Mouse (Mus musculus) ES-Bruce4 (cell line): ENCODE measurements around the gene Fbxl18. TPM values are rescaled to one million over a fixed set of nuclear protein-coding genes. Genes with fewer than 3 reads are reported as not detected.
A peak's percentile ranks its signal among the peaks of the same experiment; 100 is the strongest.

Experiments
- H3K27ac ChIP-seq: 2 replicates; pipeline ENCODE4 v1.5.1; 2012; ENCODE audit warnings: low read length, inconsistent platforms; ENCODE audit not compliant: insufficient read depth
- H3K27me3 ChIP-seq: 2 replicates; pipeline ENCODE4 v1.6.1; 2012; ENCODE audit warnings: mild to moderate bottlenecking, low read length, inconsistent platforms; ENCODE audit not compliant: control insufficient read depth, poor library complexity, insufficient read depth, severe bottlenecking
- H3K36me3 ChIP-seq: 2 replicates; pipeline ENCODE4 v1.6.1; 2012; ENCODE audit warnings: inconsistent platforms, mild to moderate bottlenecking, low read length, moderate library complexity; ENCODE audit not compliant: control insufficient read depth, poor library complexity, insufficient read depth, severe bottlenecking
- H3K4me1 ChIP-seq: one replicate; pipeline ENCODE4 v1.8.1; 2011; ENCODE audit warnings: low read length; ENCODE audit not compliant: control insufficient read depth, insufficient read depth
- H3K4me3 ChIP-seq: 2 replicates; pipeline ENCODE4 v1.5.1; 2011; ENCODE audit warnings: low read depth, mild to moderate bottlenecking, low read length
- H3K9ac ChIP-seq: 2 replicates; pipeline ENCODE4 v1.6.1; 2012; ENCODE audit warnings: low read depth, mild to moderate bottlenecking, inconsistent platforms; ENCODE audit not compliant: poor library complexity, severe bottlenecking
- H3K9me3 ChIP-seq: replicated peaks from 2 replicates; pipeline ENCODE4 v1.6.1; 2012; ENCODE audit warnings: mild to moderate bottlenecking, low read length, inconsistent platforms; ENCODE audit not compliant: control insufficient read depth, poor library complexity, insufficient read depth, severe bottlenecking
- CTCF ChIP-seq: IDR thresholded peaks from one replicate; pipeline ENCODE4 v1.8.1; 2011; ENCODE audit warnings: low read depth, low read length
- EP300 ChIP-seq: IDR thresholded peaks from 2 replicates; pipeline ENCODE4 v1.6.1; 2011; ENCODE audit warnings: low read depth, low read length; ENCODE audit not compliant: insufficient read depth
- POLR2A ChIP-seq: IDR thresholded peaks from one replicate; pipeline ENCODE4 v1.8.1; 2011; ENCODE audit warnings: low read length; ENCODE audit not compliant: insufficient read depth
- polyA plus RNA-seq: library from polyadenylated mRNA; stranded (reverse); fragments of >200 nt; gene quantifications from 2 replicates; pipeline ENCODE4 v1.2.4, GENCODE M21; 2011; ENCODE audit warnings: low read depth; ENCODE audit not compliant: missing spikeins, insufficient read depth, insufficient read length

Gene Fbxl18
- polyA plus RNA-seq, 1 experiment: 19.3 TPM

DNA sequence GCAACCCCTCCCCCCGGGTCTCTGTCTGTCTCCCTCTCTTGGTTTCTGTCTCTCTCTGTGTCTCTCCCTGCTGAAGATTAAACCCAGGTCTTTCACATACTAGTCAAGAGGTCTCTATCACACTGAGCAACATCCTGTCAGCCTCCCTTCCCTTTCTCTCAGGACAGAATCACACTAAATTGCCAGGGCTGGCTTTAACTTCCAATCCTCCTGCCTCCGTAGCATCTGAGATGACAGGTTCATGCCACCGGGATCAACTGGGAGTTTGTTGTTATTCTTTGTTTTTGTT lies 31.7 kb upstream of the Fbxl18 start:
- Histone ChIP-seq H3K27me3 (no peaks in the 10 kb centered on the region), H3K27ac (peak overlapping the region; percentile 82), H3K9me3 (no peaks in the 10 kb centered on the region), H3K9ac (peak overlapping the region; percentile 43), H3K4me3 (no peak overlapping the region), H3K36me3 (no peaks in the 10 kb centered on the region), H3K4me1 (peaks cover 17% of the 10 kb centered on the region)
- TF ChIP-seq CTCF (no peak), POLR2A (no peak), EP300 (no peak)

DNA sequence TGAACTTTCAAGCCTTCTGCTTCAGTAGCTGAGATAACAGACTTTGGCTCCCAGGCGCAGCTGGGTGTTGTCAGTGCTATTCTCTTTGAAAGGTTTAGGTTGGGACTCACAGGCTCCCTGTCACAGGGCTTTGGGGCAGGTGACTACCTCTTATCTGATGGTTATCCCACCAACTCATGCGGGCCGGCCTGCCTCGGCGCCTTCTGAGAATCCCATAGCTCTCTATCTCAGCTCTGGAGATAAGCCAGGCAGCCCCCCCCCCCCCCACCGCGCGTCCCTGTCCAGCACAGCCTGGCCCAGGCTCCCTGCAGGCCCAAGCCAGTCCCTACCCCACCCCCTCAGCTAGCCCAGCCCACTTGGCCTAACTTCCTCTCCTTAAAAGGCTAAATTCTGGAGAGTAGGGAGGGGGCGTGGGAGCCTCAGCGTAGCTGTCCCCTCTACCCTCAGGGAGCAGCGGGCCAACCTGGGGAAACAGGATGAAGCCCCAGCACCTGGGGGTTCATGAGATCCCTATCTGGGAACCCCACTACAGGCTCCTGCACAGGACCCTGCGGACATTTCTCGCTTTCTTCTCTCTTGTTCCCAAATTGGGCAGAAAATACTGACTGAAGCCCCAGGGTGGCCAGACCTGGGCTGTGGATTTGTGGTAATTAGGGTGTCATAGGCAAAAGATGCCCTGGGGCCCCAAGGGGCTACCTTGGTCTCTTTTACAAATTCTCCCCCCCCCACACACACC lies 31.2 kb upstream of the Fbxl18 start:
- peaks cover 15% of the 10 kb centered on the region for H3K4me1 ChIP-seq
- H3K4me3 ChIP-seq: no peak overlapping the region
- no peaks in the 10 kb centered on the region for H3K9me3 ChIP-seq
- no peaks in the 10 kb centered on the region for H3K36me3 ChIP-seq
- no peaks in the 10 kb centered on the region for H3K27me3 ChIP-seq
- H3K9ac ChIP-seq: peak overlapping the region; percentile 43
- TF ChIP-seq EP300 (peak; percentile 45; the same call in 1 of the 2 replicates), POLR2A (no peak)
- peak overlapping the region; percentile 95; the same call in 1 of the 2 replicates for H3K27ac ChIP-seq

DNA sequence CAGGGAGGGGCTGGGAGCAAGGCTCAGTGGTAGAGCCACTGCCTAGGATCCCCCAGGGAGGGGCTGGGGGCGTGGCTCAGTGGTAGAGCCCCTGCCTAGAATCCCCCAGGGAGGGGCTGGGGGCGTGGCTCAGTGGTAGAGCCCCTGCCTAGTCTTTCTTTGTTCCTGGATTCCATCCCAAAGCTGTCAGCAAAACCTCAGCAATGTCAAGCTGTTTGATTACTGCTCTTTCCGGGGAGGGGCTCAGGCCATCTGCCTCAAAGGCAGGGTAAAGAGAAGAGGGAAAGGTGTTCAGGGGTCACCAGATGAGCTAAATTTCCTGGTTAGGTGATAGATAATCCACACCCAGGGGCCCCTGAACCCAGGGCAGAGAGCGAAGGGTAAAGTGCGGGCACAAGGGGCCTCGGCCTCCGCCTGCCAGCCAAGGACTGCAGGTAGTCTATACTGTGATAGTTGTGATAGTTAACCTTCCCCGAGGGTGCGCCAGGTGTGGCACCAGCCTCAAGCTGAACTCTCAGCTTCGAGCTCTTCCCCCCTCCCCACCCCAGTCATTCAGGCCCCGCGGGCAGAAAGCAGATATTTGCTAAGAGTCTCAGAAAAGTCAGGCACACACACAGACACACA lies 29.2 kb upstream of the Fbxl18 start:
- peak overlapping the region; percentile 95 for H3K27ac ChIP-seq
- no peak for TF ChIP-seq CTCF
- peak; percentile 53 for TF ChIP-seq EP300
- peaks cover 13% of the 10 kb centered on the region for H3K4me1 ChIP-seq

DNA sequence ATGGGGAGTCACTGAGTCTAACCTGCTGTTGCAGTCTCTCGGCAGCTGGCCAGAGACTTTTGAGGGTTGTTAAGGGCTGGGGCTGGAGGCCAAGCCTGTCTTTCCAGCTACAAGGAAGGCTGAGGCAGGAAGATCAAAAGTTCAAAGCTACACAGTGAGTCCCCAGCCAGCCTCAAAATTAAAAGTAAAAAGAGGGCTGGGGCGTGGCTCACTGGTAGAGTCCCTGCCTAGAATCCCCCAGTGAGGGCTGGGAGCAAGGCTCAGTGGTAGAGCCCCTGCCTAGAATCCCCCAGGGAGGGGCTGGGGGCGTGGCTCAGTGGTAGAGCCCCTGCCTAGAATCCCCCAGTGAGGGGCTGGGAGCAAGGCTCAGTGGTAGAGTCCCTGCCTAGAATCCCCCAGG lies 28.6 kb upstream of the Fbxl18 start:
- Histone ChIP-seq H3K27ac (peak overlapping the region; percentile 87), H3K4me1 (peaks cover 15% of the 10 kb centered on the region), H3K4me3 (no peak overlapping the region), H3K36me3 (no peaks in the 10 kb centered on the region), H3K27me3 (no peaks in the 10 kb centered on the region), H3K9ac (no peak overlapping the region), H3K9me3 (no peaks in the 10 kb centered on the region)
- no peak for TF ChIP-seq CTCF
- no peak for TF ChIP-seq EP300
- TF ChIP-seq POLR2A: no peak

More for the DNA sequence above, 29.2 kb upstream of the Fbxl18 start:
- H3K9me3 ChIP-seq: no peaks in the 10 kb centered on the region
- H3K36me3 ChIP-seq: no peaks in the 10 kb centered on the region
- no peak overlapping the region for H3K9ac ChIP-seq
- H3K27me3 ChIP-seq: no peaks in the 10 kb centered on the region
- H3K4me3 ChIP-seq: no peak overlapping the region

DNA sequence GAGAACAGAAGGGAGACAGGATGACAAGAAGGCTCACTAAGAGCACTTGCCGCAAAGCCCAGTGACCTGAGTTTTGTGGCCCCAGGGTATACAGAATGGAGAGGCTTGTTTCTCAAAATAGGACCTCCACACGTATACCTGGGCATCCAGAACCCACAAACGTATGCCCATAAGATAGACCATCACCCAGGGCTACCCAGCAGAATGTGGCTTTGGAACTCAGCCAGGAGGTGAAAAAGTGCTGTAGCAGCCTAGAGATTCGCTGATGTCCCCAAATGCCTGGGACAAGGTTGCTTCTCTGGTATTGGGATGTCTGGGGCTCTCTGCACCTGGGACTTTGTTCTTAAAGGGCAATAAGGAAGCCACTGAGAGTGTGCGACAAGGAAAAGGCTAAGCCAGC lies 27.0 kb upstream of the Fbxl18 start:
- Histone ChIP-seq H3K27me3 (no peaks in the 10 kb centered on the region), H3K9ac (no peak overlapping the region), H3K36me3 (no peaks in the 10 kb centered on the region), H3K4me3 (no peak overlapping the region), H3K9me3 (no peaks in the 10 kb centered on the region), H3K4me1 (peaks cover 14% of the 10 kb centered on the region), H3K27ac (no peak overlapping the region)
- TF ChIP-seq CTCF (no peak), EP300 (no peak), POLR2A (no peak)

DNA sequence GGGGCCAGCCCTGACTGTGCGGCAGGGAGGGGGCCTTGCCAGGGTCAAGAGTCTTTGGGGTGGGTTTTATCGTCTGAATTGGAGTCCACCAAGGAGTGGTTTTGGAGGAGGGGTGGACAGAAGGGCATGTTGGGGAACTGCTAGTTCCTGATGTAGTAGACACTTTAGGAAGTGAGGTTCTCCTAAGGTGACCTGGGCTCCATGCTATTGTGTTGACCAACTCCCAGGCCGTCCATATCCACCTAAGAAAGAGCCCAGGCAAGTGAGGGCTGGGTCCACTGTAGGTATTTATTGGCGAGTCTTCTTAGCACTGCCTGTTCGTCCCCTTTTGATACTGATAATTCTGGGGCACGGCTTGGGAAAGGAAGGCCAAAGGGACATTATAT lies 25.8 kb upstream of the Fbxl18 start:
- no peak for TF ChIP-seq CTCF
- no peak for TF ChIP-seq EP300
- Histone ChIP-seq H3K36me3 (no peaks in the 10 kb centered on the region), H3K4me1 (peaks cover 11% of the 10 kb centered on the region), H3K9me3 (no peaks in the 10 kb centered on the region), H3K4me3 (no peak overlapping the region), H3K9ac (no peak overlapping the region), H3K27ac (peak overlapping the region; percentile 61), H3K27me3 (no peaks in the 10 kb centered on the region)
